Mouse (Mus musculus): ENCODE measurements around the gene Tmem178b.

- TF ChIP-seq TAL1 (IDR thresholded peaks at IDR 0.05; ENCODE audit: low read length) (no peak), GATA1 (IDR thresholded peaks at IDR 0.05; ENCODE audit: low read length) (no peak)
These were observed 186.4 kb downstream of the Tmem178b start for GRCm38 (mm10) chr6:40059466-40059865.
